Mouse (Mus musculus) liver, embryonic 11.5 days (tissue): Measurements from ENCODE around the gene Bcl7a. TPM values are rescaled to one million over a fixed set of nuclear protein-coding genes. Genes with fewer than 3 reads are reported as not detected.

Experiments used
- ATAC-seq: fragments of 200-750 bp; cut with Nextera tagmentation; replicated peaks from 2 replicates; pipeline ENCODE4 v1.8.0; 2017; ENCODE audit warnings: moderate number of reproducible peaks, mild to moderate bottlenecking, moderate TSS enrichment, moderate library complexity; ENCODE audit not compliant: low FRiP score
- DNase-seq: peaks from one replicate; pipeline ENCODE4 v3.0.0-alpha.2; 2017; ENCODE audit warnings: low spot score
- H3K27ac ChIP-seq: fragments of 300-500 bp; sonication (generic); 2 replicates; pipeline ENCODE4 v1.5.1; 2014; ENCODE audit warnings: mild to moderate bottlenecking, low read depth, low read length, control low read depth
- H3K27me3 ChIP-seq: fragments of 300-500 bp; sonication (generic); replicated peaks from 2 replicates; pipeline ENCODE4 v1.6.1; 2014; ENCODE audit warnings: low read length, mixed read lengths; ENCODE audit not compliant: control insufficient read depth, insufficient read depth
- H3K36me3 ChIP-seq: fragments of 300-500 bp; sonication (generic); 2 replicates; pipeline ENCODE4 v1.6.1; 2014; ENCODE audit warnings: mild to moderate bottlenecking, low read length, moderate library complexity, mixed read lengths; ENCODE audit not compliant: control insufficient read depth, insufficient read depth
- H3K4me1 ChIP-seq: fragments of 300-500 bp; sonication (generic); replicated peaks from 2 replicates; pipeline ENCODE4 v1.6.1; 2014; ENCODE audit warnings: low read length, mixed read lengths; ENCODE audit not compliant: control insufficient read depth, insufficient read depth
- H3K4me2 ChIP-seq: fragments of 300-500 bp; sonication (generic); 2 replicates; pipeline ENCODE4 v1.6.1; 2014; ENCODE audit warnings: mild to moderate bottlenecking, control low read depth, moderate library complexity
- H3K4me3 ChIP-seq: fragments of 300-500 bp; sonication (generic); 2 replicates; pipeline ENCODE4 v1.5.1; 2014; ENCODE audit warnings: low read depth, low read length, control low read depth
- H3K9ac ChIP-seq: fragments of 300-500 bp; sonication (generic); 2 replicates; pipeline ENCODE4 v1.6.1; 2014; ENCODE audit warnings: low read depth, low read length, control low read depth
- H3K9me3 ChIP-seq: fragments of 300-500 bp; sonication (generic); 2 replicates; pipeline ENCODE4 v1.6.1; 2016; ENCODE audit warnings: low read length, inconsistent platforms, mixed read lengths; ENCODE audit not compliant: control insufficient read depth
- WGBS: fragments of 180-500 bp; shearing (Covaris S2); extraction: QIAGEN DNeasy Blood & Tissue Kit; methylation state at CpG from one replicate; pipeline ENCODE4 v1.1.7; 2014; 5-methylcytosine and 5-hydroxymethylcytosine counted together
- polyA plus RNA-seq: library from polyadenylated mRNA; unstranded; fragments of >200 nt; fragmentation: Nextera tagmentation; extraction: Ambion mirVana; gene quantifications from 2 replicates; pipeline ENCODE4 v1.2.1, GENCODE M21; 2014

The Bcl7a gene
- polyA plus RNA-seq, 1 experiment from 2014 or later, result 21.1 TPM

GRCm38 (mm10) chr5:123412193-123412592, 68.6 kb downstream of the Bcl7a start:
- H3K4me2 ChIP-seq, result no peak overlapping the region
- peaks cover 9% of the 10 kb centered on the region; the same call in 1 of the 2 replicates for H3K36me3 ChIP-seq
- DNase-seq (no peak), ATAC-seq (no peak)
- no peak overlapping the region for H3K9ac ChIP-seq
- no peaks in the 10 kb centered on the region for H3K27me3 ChIP-seq
- H3K9me3 ChIP-seq, result no peaks in the 10 kb centered on the region
- peaks cover 12% of the 10 kb centered on the region for H3K4me1 ChIP-seq
- no peak overlapping the region for H3K4me3 ChIP-seq
- 82% methylated on average over 4 of the region's 4 CpGs for WGBS
- H3K27ac ChIP-seq, result no peak overlapping the region

- H3K4me1 ChIP-seq, result peaks cover 15% of the 10 kb centered on the region
- no peak for ATAC-seq
- DNase-seq, result no peak
- H3K27me3 ChIP-seq, result no peaks in the 10 kb centered on the region
- peaks cover 9% of the 10 kb centered on the region; the same call in 1 of the 2 replicates for H3K36me3 ChIP-seq
- no peaks in the 10 kb centered on the region for H3K9me3 ChIP-seq
- H3K9ac ChIP-seq, result no peak overlapping the region
- no peak overlapping the region for H3K4me2 ChIP-seq
- 72% methylated on average over 2 of the region's 2 CpGs for WGBS
- no peak overlapping the region for H3K4me3 ChIP-seq
- no peak overlapping the region for H3K27ac ChIP-seq
These were observed 70.3 kb downstream of the Bcl7a start for GRCm38 (mm10) chr5:123413866-123414363.

- Histone ChIP-seq H3K4me1 (peaks cover 15% of the 10 kb centered on the region), H3K36me3 (no peaks in the 10 kb centered on the region), H3K9ac (no peak overlapping the region), H3K9me3 (no peaks in the 10 kb centered on the region), H3K4me3 (no peak overlapping the region), H3K27me3 (no peaks in the 10 kb centered on the region), H3K27ac (no peak overlapping the region), H3K4me2 (no peak overlapping the region)
- ATAC-seq (no peak), DNase-seq (no peak)
- WGBS, result 43% methylated on average over 3 of the region's 3 CpGs
These were observed 72.5 kb downstream of the Bcl7a start for GRCm38 (mm10) chr5:123416149-123416548.

GRCm38 (mm10) chr5:123416566-123417518, 73.2 kb downstream of the Bcl7a start:
- no peaks in the 10 kb centered on the region for H3K27me3 ChIP-seq
- ATAC-seq (no peak), DNase-seq (no peak)
- WGBS, result 76% methylated on average over 8 of the region's 8 CpGs
- H3K4me1 ChIP-seq, result peaks cover 15% of the 10 kb centered on the region
- H3K4me2 ChIP-seq, result no peak overlapping the region
- no peaks in the 10 kb centered on the region for H3K9me3 ChIP-seq
- no peak overlapping the region for H3K27ac ChIP-seq
- no peak overlapping the region for H3K4me3 ChIP-seq
- no peak overlapping the region for H3K9ac ChIP-seq
- no peaks in the 10 kb centered on the region for H3K36me3 ChIP-seq

- H3K27me3 ChIP-seq, result no peaks in the 10 kb centered on the region
- H3K9ac ChIP-seq, result no peak overlapping the region
- WGBS, result 77% methylated on average over 2 of the region's 2 CpGs
- DNase-seq (no peak), ATAC-seq (no peak)
- H3K4me2 ChIP-seq, result no peak overlapping the region
- H3K4me3 ChIP-seq, result no peak overlapping the region
- no peaks in the 10 kb centered on the region for H3K36me3 ChIP-seq
- H3K9me3 ChIP-seq, result 0 out of 2 replicates have a peak, but pooled peaks cover 4% of the 10 kb centered on the region
- H3K27ac ChIP-seq, result no peak overlapping the region
- no peaks in the 10 kb centered on the region; the same call in 1 of the 2 replicates for H3K4me1 ChIP-seq
These were observed 80.3 kb downstream of the Bcl7a start for GRCm38 (mm10) chr5:123423885-123424284.

Other genes with a start within 250 kb of the Bcl7a start
- 4.6 and 4.8 TPM in 2 replicates for gene Rhof, start 211.1 kb upstream of the Bcl7a start, polyA plus RNA-seq
- gene Setd1b, start 201.6 kb upstream of the Bcl7a start, polyA plus RNA-seq, result 7.9 and 9.6 TPM in 2 replicates
- 103 TPM in 2 replicates for gene Psmd9, start 174.4 kb upstream of the Bcl7a start, polyA plus RNA-seq
- 2.5 and 3.5 TPM in 2 replicates for gene Hpd, start 161.1 kb upstream of the Bcl7a start, polyA plus RNA-seq
- 0.12 and 0.40 TPM in 2 replicates for gene Wdr66, start 91.7 kb upstream of the Bcl7a start, polyA plus RNA-seq
- gene Mlxip, start 51.0 kb downstream of the Bcl7a start, polyA plus RNA-seq, result 13.7 and 14.0 TPM in 2 replicates
- gene Lrrc43, start 145.5 kb downstream of the Bcl7a start, polyA plus RNA-seq, result not detected in 2 replicates
- not detected in 2 replicates for gene Il31, start 145.7 kb downstream of the Bcl7a start, polyA plus RNA-seq
- 0.23 and 0.34 TPM in 2 replicates for gene B3gnt4, start 166.6 kb downstream of the Bcl7a start, polyA plus RNA-seq
- 101 and 104 TPM in 2 replicates for gene Diablo, start 180.3 kb downstream of the Bcl7a start, polyA plus RNA-seq
- 0.22 and 0.47 TPM in 2 replicates for gene Gm49027, start 181.7 kb downstream of the Bcl7a start, polyA plus RNA-seq
- gene Vps33a, start 229.2 kb downstream of the Bcl7a start, polyA plus RNA-seq, result 36.0 and 36.9 TPM in 2 replicates